Mouse (Mus musculus) liver, postnatal 0 days (tissue): ENCODE measurements around the gene Speg. TPM values are rescaled to one million over a fixed set of nuclear protein-coding genes. Genes with fewer than 3 reads are reported as not detected.
A peak's percentile ranks its signal among the peaks of the same experiment; 100 is the strongest.

Source experiments
- ATAC-seq: fragments of 200-750 bp; cut with Nextera tagmentation; 2 replicates; pipeline ENCODE4 v1.8.0; 2017; ENCODE audit warnings: mild to moderate bottlenecking, moderate library complexity
- DNase-seq: peaks from one replicate; pipeline ENCODE4 v3.0.0-alpha.2; 2016
- H3K27ac ChIP-seq: fragments of 300-500 bp; sonication (generic); 2 replicates; pipeline ENCODE4 v1.5.1; 2014; ENCODE audit warnings: antibody characterized with exemption, moderate library complexity, mild to moderate bottlenecking, low read depth
- H3K27me3 ChIP-seq: fragments of 300-500 bp; sonication (generic); 2 replicates; pipeline ENCODE4 v1.6.1; 2014; ENCODE audit warnings: low read length, control low read depth, mixed read lengths; ENCODE audit not compliant: insufficient read depth
- H3K36me3 ChIP-seq: fragments of 300-500 bp; sonication (generic); replicated peaks from 2 replicates; pipeline ENCODE4 v1.6.1; 2014; ENCODE audit warnings: mild to moderate bottlenecking, control low read depth, low read length, moderate library complexity, mixed read lengths; ENCODE audit not compliant: insufficient read depth
- H3K4me1 ChIP-seq: fragments of 300-500 bp; sonication (generic); 2 replicates; pipeline ENCODE4 v1.6.1; 2014; ENCODE audit warnings: antibody characterized with exemption, mild to moderate bottlenecking, control low read depth; ENCODE audit not compliant: insufficient read depth
- H3K4me2 ChIP-seq: fragments of 300-500 bp; sonication (generic); 2 replicates; pipeline ENCODE4 v1.6.1; 2014; ENCODE audit warnings: low read depth, mild to moderate bottlenecking, low read length, moderate library complexity, mixed read lengths
- H3K4me3 ChIP-seq: fragments of 300-500 bp; sonication (generic); 2 replicates; pipeline ENCODE4 v1.5.1; 2014; ENCODE audit warnings: low read depth, low read length
- H3K9ac ChIP-seq: fragments of 300-500 bp; sonication (generic); replicated peaks from 2 replicates; pipeline ENCODE4 v1.6.1; 2014; ENCODE audit warnings: mild to moderate bottlenecking, moderate library complexity
- H3K9me3 ChIP-seq: fragments of 300-500 bp; sonication (generic); 2 replicates; pipeline ENCODE4 v1.6.1; 2016; ENCODE audit warnings: mild to moderate bottlenecking, control low read depth, low read length, mixed read lengths
- CTCF ChIP-seq: sonication (generic); IDR thresholded peaks from 2 replicates; pipeline ENCODE4 v1.5.1; 2016; ENCODE audit warnings: antibody characterized with exemption, low read depth
- EP300 ChIP-seq: IDR thresholded peaks from 2 replicates; pipeline ENCODE4 v1.6.1; 2016; ENCODE audit warnings: antibody characterized with exemption, low read depth, mild to moderate bottlenecking
- WGBS: fragments of 180-500 bp; shearing (Covaris S2); extraction: QIAGEN DNeasy Blood & Tissue Kit; methylation state at CpG from one replicate; pipeline ENCODE4 v1.1.7; 2014; ENCODE audit not compliant: insufficient replicate concordance; 5-methylcytosine and 5-hydroxymethylcytosine counted together
- polyA plus RNA-seq: library from polyadenylated mRNA; unstranded; fragments of >200 nt; fragmentation: Nextera tagmentation; extraction: Ambion mirVana; gene quantifications from 2 replicates; pipeline ENCODE4 v1.2.1, GENCODE M21; 2015

Speg gene
- polyA plus RNA-seq, 1 experiment from 2014 or later: 3.5 TPM

- DNase-seq (peak; percentile 87), ATAC-seq (peak; percentile 74)
- H3K4me3 ChIP-seq: peak overlapping the region; percentile 11; the same call in 1 of the 2 replicates
- H3K4me1 ChIP-seq: peaks cover 39% of the 10 kb centered on the region
- peaks cover 49% of the 10 kb centered on the region for H3K27me3 ChIP-seq
- no peak overlapping the region for H3K9ac ChIP-seq
- H3K36me3 ChIP-seq: 0 out of 2 replicates have a peak, but pooled peaks cover 7% of the 10 kb centered on the region
- TF ChIP-seq CTCF (peak; percentile 95), EP300 (no peak)
- no peaks in the 10 kb centered on the region for H3K9me3 ChIP-seq
- no peak overlapping the region for H3K27ac ChIP-seq
- WGBS: 3% methylated on average over 22 of the region's 22 CpGs
- H3K4me2 ChIP-seq: peak overlapping the region; percentile 63
Measured at GRCm38 (mm10) chr1:75445751-75446611, 70.9 kb downstream of the Speg start.

GRCm38 (mm10) chr1:75446656-75447055 lies 71.6 kb downstream of the Speg start:
- H3K36me3 ChIP-seq: 0 out of 2 replicates have a peak, but pooled peaks cover 2% of the 10 kb centered on the region
- H3K4me3 ChIP-seq: 0 out of 2 replicates have a peak overlapping the region, but pooled peaks have one; percentile 11
- H3K27ac ChIP-seq: no peak overlapping the region
- no peaks in the 10 kb centered on the region for H3K9me3 ChIP-seq
- TF ChIP-seq CTCF (no peak), EP300 (no peak)
- 2% methylated on average over 20 of the region's 20 CpGs for WGBS
- peaks cover 39% of the 10 kb centered on the region for H3K4me1 ChIP-seq
- no peak for ATAC-seq
- peaks cover 55% of the 10 kb centered on the region for H3K27me3 ChIP-seq
- peak overlapping the region; percentile 63 for H3K4me2 ChIP-seq
- H3K9ac ChIP-seq: no peak overlapping the region
- no peak for DNase-seq

GRCm38 (mm10) chr1:75447265-75448051 lies 72.4 kb downstream of the Speg start:
- DNase-seq: no peak
- H3K4me1 ChIP-seq: peaks cover 39% of the 10 kb centered on the region
- no peak overlapping the region for H3K27ac ChIP-seq
- ATAC-seq: peak; percentile 31
- H3K9ac ChIP-seq: no peak overlapping the region
- TF ChIP-seq CTCF (no peak), EP300 (no peak)
- H3K9me3 ChIP-seq: no peaks in the 10 kb centered on the region
- peak overlapping the region; percentile 24; the same call in 1 of the 2 replicates for H3K4me3 ChIP-seq
- WGBS: under 1% methylated on average over 10 of the region's 10 CpGs
- H3K4me2 ChIP-seq: peak overlapping the region; percentile 59
- H3K27me3 ChIP-seq: peaks cover 63% of the 10 kb centered on the region
- H3K36me3 ChIP-seq: no peaks in the 10 kb centered on the region

GRCm38 (mm10) chr1:75448052-75448431 lies 72.9 kb downstream of the Speg start:
- Histone ChIP-seq H3K9me3 (no peaks in the 10 kb centered on the region), H3K4me2 (no peak overlapping the region), H3K4me1 (peaks cover 39% of the 10 kb centered on the region), H3K4me3 (no peak overlapping the region), H3K27me3 (peaks cover 69% of the 10 kb centered on the region), H3K27ac (no peak overlapping the region), H3K9ac (no peak overlapping the region), H3K36me3 (no peaks in the 10 kb centered on the region)
- 5% methylated on average over 7 of the region's 7 CpGs for WGBS
- TF ChIP-seq CTCF (no peak), EP300 (no peak)
- DNase-seq (no peak), ATAC-seq (no peak)

- WGBS: under 1% methylated on average over 13 of the region's 14 CpGs
- TF ChIP-seq CTCF: no peak
- no peak for TF ChIP-seq EP300
- Histone ChIP-seq H3K36me3 (no peaks in the 10 kb centered on the region), H3K9ac (no peak overlapping the region), H3K4me1 (peaks cover 39% of the 10 kb centered on the region), H3K27ac (no peak overlapping the region), H3K9me3 (no peaks in the 10 kb centered on the region), H3K4me2 (no peak overlapping the region), H3K27me3 (peaks cover 76% of the 10 kb centered on the region), H3K4me3 (no peak overlapping the region)
- DNase-seq: no peak
- no peak for ATAC-seq
Measured at GRCm38 (mm10) chr1:75448937-75449336, 73.8 kb downstream of the Speg start.
